Mouse (Mus musculus) activated CD4-positive, CD25-positive, alpha-beta regulatory T cell, adult 4 months (primary cell): Measurements from ENCODE around the gene Fbxw19. TPM values are rescaled to one million over a fixed set of nuclear protein-coding genes. Genes with fewer than 3 reads are reported as not detected.
"Not testable (repeated sequence)": the region's sequence is repeated elsewhere in the genome, so short reads cannot be mapped to it uniquely, and the experiment has no call there.

Source experiments
- ATAC-seq: one replicate; pipeline ENCODE4 v1.8.0; 2017
- polyA plus RNA-seq, 2 experiments: library from polyadenylated mRNA; unstranded; fragments of 100-300 nt; shearing (Covaris generic); gene quantifications; one replicate each; pipeline ENCODE4 v1.2.1; 2017

The Fbxw19 gene
- under 1 TPM in 1 of 2 experiments, not detected in 1; 0.20 TPM for polyA plus RNA-seq

DNA sequence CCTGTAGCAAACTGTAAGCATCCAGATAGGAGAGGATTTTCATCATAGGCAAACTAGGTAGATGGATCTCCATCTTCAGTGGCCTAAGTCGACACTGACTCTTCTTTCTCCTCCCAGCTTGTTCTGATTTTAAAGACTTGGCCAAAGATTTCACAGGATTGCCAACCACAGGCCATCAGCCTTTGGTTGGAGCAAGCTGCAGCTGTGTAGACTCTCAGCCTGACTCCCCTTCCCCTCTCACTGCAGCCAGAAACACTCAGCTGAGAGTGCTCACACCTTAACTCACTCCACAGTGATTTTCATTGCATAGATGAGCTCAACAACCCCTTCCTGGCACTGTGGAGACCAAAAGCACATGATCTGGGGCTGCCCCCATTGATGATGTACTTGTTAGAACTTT, at the start of gene Fbxw19:
Gene Fbxw19, minus strand, starts transcription at position 101 of the 400 bp plus-strand sequence.
- ATAC-seq: not testable (repeated sequence)

GRCm38 (mm10) chr9:109523385-109524064, 27.9 kb upstream of the Fbxw19 start:
- no peak for ATAC-seq

DNA sequence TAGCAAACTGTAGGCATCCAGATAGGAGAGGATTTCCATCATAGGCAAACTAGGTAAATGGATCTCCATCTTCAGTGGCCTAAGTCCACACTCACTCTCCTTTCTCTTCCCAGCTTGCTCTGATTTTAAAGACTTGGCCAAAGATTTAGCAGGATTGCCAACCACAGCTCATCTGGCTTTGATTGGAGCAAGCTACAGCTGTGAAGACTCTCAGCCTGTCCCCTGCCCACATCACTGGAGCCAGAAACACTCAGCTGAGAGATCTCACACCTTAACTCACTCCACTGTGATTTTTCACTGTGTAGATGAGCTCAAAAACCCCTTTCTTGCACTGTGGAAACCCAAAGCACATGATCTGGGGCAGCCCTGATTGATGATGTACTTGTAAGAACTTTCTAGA, 46.6 kb downstream of the Fbxw19 start, which contains the start of gene Fbxw16:
Gene Fbxw16, minus strand, starts transcription at position 101 of the 400 bp plus-strand sequence.
- no peak for ATAC-seq

- ATAC-seq: no peak
These were observed 62.7 kb downstream of the Fbxw19 start for GRCm38 (mm10) chr9:109432956-109433355.

Other genes with a start within 250 kb of the Fbxw19 start
- gene Fbxw14, start 208.2 kb downstream of the Fbxw19 start, polyA plus RNA-seq: not detected
- not detected for gene Fbxw28, start 156.2 kb downstream of the Fbxw19 start, polyA plus RNA-seq
- gene Fbxw22, start 91.6 kb downstream of the Fbxw19 start, polyA plus RNA-seq: not detected
- not detected for gene Fbxw16, start 46.7 kb downstream of the Fbxw19 start, polyA plus RNA-seq
- not detected for gene Fbxw15, start 72.4 kb upstream of the Fbxw19 start, polyA plus RNA-seq
- not detected for gene Fbxw24, start 130.2 kb upstream of the Fbxw19 start, polyA plus RNA-seq
- not detected for gene Fbxw25, start 168.8 kb upstream of the Fbxw19 start, polyA plus RNA-seq
- gene Fbxw18, start 206.8 kb upstream of the Fbxw19 start, polyA plus RNA-seq: not detected